Mouse (Mus musculus): ENCODE measurements around the gene Wdsub1. TPM values are rescaled to one million over a fixed set of nuclear protein-coding genes. Genes with fewer than 3 reads are reported as not detected.
A peak's percentile ranks its signal among the peaks of the same experiment; 100 is the strongest.
"Not testable (repeated sequence)": the region's sequence is repeated elsewhere in the genome, so short reads cannot be mapped to it uniquely, and the experiment has no call there.

Wdsub1 gene
- total RNA-seq (2021), result 10 to 100 TPM; 18.6 to 19.2 TPM
- long read RNA-seq, experiment 1, partial matches to known transcripts, result 5 of 24 reads
- long read RNA-seq, experiment 1, other reads (novel, unspliced or antisense), result 17 of 24 reads
- long read RNA-seq, experiment 2, partial matches to known transcripts, result 4 of 9 reads
- long read RNA-seq, experiment 2, other reads (novel, unspliced or antisense), result 4 of 9 reads

DNA sequence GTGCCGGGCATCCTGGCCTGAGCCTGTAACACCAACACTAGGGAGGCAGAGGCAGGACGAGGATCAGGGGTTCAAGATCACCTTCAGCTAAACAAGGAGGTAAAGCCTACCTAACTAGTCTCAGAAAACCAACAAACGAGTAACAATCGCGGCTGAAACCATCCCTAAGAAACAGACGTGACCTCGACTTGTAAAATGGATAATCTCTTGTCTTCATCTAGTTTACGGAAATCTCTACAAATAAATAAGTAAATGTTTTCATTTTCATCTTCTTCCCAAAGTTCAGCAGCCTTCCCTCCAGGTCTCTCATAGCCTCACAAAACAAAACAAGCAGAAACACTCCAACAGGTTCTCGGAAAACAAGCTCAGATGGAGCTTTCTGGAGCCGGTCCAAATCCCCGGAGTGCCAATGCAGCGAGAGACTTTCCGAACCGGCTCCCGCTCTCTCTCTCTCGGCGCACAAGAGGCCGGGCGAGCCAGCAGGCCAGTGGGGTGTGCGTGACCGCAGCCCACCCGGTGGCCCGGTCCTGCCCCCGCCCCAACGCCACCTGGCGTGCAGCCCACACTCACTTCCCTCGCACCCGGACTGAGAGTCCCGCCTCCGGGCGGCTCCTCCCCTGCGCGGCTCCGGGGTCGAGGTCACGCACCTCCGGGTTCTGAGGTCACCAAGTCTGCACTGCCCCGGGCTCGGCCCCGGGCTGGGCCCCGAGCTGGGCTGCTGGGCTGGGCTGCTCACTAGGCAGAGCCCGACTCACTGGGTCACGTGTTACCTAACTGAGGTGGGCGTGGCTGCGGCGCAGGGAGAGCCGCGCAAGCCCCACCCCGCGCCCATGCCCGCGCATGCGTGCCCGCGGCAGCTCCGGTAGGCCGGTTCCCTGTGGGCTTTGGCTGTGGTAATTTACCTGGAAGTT, at the start of gene Wdsub1:
Wdsub1 (minus strand) TSS at position 761 of the 911 bp plus-strand sequence.
- DNase-seq, result peak; percentile 92 to 97

DNA sequence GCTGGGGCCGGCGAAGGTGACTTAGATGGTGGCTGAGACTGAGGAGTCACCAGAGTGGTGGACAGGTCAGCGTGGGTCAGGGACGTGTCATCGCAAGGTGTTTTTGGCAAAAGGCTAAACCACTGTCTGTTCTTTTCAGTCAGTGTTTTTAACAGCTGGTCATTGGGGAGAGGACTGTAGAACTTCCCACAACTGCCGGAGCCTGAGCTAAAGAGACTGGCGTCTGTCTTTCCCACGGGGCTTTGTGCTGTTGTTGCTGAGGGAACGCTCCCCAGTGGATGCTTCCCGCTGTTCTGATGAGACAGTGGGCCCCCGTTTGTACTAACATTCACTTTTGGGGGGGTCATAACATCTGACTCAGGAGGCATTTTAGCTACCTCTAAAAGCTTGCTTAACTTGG, 31.2 kb upstream of the Wdsub1 start:
- DNase-seq, result no peak

DNA sequence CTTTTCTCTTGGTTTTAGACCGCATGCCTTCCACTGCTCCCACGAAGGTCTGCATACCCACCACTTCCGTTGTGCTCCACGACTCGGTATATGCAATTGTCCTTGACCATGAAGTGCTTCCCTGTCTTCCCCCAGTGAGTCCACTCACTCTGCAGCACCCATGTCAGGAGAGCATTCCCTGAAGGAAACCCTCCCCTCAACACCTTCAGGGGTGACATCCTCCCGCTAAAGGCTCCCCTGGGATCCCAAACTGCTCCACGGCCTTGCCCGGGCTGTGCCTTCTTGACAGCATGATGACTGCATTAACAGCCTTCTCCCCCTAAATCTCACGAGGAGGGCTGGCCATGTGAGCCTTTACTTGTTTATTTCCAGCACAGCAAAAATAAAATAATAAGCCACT, 25.7 kb upstream of the Wdsub1 start:
- no peak for DNase-seq

DNA sequence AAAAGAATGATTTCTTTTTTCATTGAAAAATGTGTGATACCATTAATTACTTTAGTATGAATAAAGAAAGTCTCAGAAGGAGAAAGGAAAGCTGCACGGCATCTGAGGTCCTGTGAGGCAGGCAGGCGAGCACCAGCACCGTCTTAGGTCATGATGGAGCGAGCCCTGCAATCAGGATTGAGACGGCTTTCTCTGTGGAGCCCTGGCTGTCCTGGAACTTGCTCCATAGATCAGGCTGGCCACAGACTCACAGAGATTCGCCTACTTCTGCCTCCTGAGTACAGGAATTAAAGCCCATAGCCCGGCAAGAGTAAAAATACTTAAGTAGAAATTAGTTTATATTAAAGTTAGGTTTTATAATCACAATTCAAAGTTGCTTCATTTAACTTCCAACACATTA, 21.6 kb upstream of the Wdsub1 start:
- DNase-seq, result no peak

DNA sequence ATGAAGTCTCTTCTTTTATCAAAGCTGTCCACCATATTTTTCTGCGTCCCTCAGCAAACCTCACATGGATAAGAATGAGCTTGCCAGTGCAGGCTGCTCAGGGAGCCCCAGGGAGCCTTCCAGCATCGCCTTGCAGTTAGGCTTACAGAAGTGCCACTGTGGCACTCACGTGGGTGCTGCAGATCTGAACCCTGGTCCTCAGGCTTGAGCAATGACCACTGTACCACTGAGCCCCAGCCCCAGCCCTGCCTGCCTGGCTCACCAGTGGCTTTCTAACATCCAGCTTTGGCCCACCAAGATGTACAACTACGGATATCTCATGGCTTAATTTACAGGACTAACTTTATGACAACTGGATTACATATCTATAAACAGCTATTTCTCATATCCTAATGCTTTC, 16.3 kb upstream of the Wdsub1 start:
- no peak for DNase-seq

DNA sequence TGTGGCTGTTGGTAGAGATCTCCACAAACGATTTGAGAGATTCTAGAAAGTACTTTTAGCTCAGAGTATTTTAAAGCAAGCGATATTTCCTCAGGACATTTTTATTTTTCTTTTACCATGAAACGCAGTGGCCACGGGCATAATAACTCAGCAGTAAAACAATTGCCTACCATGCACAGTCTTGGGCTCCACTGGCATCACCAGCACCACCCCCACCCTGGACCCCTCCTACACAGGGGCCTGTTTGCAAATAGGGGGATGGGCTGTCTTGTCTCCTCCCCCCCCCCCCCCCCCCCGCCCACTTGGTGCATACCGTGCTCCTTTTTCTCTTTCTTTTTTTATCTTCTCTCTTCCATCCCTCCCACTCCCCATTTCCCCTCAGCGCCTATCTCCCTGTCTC, 15.7 kb upstream of the Wdsub1 start:
- no peak for DNase-seq

DNA sequence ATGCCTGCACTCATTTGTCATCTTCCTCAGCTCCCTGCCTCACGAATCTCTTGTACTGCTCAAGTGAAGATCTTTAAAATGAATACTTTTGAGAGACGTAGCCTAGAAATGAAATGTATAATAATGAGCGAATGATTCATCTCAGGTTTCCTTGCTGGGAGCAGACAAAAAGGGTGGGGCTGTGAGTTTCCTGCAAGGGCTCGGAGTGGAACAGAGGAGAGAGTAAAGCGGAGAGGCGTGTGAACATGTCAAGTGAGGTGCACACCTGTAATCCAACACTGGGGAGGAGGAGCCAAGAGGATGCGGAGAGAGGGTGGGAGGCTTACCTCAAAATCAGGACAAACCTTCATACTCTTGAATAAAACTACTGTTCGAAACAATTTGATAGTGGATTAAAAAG, 14.4 kb upstream of the Wdsub1 start:
- DNase-seq, result no peak

DNA sequence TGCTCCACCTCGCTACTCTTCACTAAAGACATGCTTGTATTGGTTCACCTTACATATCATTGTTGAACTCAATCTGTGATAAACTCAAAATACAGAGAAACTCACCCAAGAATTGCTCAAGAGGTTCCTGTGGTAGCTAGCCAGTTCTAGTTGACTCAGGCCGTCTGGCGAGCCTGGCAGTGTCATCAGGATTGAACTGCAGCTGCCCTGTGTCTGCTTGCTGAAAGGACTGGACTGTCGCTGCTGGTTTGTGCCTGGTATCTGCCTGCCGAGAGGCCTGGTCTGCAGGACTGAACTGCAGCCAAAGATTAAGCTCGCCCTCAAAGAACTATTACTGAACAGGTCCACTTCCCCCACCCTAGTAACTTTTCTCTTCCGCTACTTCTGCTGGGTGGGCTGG, 14.0 kb upstream of the Wdsub1 start:
- DNase-seq, result peak; percentile 14 to 22

DNA sequence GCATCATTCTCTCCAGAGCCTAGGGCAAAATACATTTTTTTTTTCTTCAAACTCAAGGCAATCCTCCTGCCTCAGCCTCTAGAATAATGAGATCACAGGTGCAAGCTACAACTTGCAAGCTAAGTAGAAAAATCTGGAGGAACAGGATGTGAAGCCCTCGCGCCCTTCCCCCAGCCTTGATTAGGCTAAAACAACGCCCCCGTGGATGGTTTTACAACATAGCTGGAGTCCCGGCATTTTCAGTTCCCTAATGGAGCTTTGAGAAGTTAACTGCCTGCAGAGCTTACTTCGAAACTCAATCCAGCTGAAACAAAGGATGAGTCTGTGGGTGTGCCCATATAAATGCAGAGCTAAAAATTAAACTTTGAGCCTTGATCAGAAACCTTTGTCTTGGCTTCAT, 7.3 kb upstream of the Wdsub1 start:
- peak in 1 of 2 experiments; percentile 40 for DNase-seq

DNA sequence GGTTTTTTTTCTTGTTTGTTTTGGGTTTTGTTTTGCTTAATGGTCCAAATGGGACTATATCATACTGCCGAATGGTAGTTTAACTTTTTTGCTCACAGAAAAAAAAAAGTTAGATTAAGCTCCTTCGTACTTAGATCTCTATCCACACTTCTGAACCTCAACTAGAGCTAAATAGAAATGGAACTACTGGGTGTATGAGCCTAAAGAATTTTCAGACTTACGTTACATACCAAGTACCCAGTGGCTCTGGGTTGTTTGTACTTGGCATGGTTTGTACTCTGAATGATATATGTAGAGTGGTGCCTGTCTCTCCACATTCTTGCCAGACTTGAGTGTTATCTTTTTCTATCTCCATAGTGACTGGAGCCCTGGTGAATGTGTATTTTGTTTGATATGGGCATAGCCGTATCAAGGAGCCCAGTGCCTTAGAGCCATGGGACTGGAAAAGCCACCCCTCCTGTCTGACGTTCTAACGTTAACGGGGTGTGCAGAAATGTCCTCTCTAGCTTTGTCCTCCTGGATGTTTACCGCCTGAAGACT, 421 bp upstream of the Wdsub1 start:
- DNase-seq, result peak in 1 of 2 experiments; percentile 18

DNA sequence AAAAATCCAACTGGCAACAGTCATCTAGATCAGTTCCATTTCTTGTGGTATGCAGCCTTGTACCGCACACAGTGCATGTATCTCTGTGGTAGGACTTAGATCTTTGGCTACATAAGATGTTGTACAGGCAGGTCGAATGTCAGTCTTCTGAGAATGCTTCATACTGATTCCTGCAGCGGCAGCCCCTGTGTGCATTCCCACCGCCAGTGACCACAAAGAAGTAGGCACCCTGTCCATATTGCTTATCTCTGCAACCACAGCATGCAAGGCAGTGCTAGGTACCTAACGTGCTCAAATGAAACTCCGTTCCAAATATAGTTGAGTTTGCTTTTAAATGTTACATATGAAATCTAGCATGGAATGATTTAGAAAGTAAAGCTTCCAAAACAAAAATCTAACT, 987 bp downstream of the Wdsub1 start:
- DNase-seq, result no peak

DNA sequence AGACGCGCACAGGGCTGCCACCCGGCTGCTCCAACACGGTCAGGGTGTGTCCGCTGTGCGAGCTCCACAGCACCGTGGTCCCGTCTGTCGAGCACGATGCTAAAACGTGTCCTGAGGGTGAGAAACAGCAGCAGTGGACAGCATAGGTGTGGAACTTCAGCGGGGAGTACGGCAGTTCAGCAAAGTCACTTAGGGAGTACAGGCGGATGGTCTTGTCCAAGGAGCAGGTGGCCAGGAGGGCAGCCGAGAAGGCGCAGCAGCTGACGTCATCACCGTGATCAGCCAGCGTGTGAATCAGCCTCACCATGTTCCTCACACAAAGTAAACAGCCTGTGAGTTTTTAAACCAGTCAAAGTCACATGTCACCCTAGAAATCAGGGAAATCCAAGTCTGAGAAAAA, 4.2 kb downstream of the Wdsub1 start:
- DNase-seq, result no peak

DNA sequence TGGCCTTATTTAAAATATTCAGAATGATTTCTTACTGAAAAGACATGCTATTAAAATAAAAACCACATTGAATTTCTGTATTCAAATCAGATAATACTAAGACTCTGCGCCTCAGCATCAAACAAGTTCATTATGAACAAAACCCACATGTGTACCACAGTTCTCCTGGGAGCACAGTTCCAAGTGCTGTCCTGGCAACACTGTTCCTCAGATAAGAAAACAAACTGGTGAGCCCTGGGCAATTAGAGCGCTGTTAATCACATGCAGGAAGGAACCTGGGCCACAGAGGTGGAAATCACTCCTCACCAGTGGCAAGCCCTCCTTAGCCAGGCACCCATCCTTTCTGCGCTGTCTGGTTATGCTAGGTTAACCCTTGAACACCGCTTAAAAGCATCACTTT, 5.1 kb downstream of the Wdsub1 start:
- no peak for DNase-seq

DNA sequence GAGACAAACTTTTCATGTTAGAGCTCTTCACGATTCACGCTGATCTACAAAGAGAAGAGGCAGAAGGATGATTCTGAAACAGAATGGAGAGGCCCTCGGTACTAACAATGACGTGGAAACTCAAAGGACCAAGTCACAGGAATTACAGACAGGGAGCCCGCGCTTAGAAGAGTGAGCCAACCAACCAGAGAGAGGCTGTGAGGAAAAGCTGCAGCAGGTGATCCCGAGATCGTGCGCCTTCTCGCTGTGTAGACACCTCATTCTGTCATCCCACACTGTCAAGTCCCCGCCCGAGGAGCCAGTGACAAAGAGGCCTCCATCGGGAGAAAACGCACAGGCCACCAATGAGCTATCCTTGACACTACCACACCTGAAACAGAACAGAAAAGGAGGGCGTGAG, 5.9 kb downstream of the Wdsub1 start:
- no peak for DNase-seq

DNA sequence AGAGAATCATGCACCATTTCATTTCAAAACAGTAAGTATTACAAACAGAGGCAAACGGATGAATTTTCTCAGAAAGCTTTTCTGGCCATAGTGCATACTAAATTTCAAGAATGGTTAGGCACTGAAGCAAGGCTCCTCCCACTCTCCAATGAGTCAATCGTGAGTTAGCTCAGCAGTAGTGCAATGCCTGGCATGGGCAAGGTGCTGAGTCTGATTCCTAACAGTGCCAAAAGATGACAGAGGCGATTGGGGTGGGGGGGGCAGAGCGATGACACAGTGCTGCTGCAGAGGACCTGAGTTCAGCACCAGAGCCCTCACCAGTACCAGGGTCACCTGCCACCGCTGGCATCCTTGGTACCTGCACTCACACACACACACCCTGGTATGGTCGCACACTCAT, 11.9 kb downstream of the Wdsub1 start:
- DNase-seq, result no peak

DNA sequence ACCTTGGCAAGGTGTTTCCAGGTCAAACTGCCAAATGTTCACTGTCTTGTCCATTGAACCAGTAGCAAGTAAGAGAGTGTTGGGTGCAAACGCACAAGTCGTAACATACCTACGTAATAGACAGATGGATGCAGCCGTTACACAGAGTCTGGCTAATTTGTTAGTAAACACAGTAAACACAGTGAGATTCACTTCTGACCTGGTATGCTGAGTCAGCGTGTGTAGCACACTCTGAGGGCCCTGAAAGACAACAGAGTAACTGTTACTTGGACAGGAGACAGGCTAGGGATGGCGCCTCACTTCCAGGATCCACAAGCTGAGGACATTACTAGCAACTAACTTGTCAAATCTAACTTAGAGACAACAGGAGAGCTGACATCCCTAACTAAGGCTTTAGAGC, 19.8 kb downstream of the Wdsub1 start:
- DNase-seq, result no peak

DNA sequence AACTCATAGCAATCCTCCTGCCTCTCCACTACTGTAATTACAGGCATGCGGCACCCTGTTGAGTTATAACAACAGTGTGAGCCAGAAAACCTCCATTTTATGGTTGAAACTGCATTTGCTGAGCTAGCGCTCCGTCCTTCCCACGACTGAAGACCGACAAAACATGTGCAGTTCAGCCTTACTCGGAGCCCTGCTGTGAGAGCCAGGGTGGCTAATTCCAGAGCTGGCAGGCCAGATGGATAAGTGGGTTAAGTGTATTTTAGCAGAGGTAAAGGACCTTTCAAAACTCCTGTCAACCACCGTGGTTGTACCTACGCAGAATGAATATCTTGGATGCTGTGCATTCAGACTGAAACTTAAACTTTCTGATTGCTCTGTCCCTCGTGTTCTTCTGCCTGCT, 28.0 kb downstream of the Wdsub1 start:
- DNase-seq, result no peak

DNA sequence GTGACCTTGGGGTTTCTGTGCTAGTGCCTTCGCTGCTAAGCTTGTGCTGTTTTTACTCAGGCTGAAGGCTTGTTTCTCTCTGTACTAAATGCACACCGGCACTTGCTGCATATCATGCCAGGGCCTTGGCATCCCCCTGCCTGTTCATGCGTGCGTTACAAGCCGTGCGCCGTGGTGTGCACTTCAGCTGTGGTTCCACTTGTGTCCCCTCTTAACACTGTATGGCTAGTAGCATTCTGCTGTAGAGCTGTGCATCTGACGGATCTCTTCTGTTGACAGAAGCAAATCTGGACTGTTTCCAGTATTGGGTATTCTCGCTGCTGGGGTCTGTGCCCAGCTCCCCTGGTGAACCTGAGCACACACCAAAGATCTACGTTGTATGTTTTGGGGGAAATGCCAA, 28.8 kb downstream of the Wdsub1 start:
- no peak for DNase-seq

DNA sequence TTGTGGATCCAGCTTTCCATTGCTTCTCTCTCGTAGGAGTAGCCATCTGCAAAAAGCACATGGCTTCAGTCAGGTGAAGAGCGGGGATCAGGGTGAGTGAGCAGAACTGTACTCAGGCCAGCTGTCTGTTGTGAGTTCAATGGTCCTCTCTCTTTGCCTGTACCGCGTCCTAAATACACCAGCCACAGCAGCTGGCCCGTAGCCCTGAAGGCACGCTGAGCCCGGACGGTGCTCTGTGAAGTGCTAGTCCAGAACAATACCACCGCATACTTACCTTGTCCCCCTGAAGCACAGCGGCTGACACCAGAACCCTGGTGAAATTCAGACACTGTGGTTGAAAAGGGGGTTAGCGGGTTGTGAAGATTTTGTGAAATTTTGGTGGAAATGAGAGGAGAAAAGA, 29.5 kb downstream of the Wdsub1 start:
- no peak for DNase-seq

DNA sequence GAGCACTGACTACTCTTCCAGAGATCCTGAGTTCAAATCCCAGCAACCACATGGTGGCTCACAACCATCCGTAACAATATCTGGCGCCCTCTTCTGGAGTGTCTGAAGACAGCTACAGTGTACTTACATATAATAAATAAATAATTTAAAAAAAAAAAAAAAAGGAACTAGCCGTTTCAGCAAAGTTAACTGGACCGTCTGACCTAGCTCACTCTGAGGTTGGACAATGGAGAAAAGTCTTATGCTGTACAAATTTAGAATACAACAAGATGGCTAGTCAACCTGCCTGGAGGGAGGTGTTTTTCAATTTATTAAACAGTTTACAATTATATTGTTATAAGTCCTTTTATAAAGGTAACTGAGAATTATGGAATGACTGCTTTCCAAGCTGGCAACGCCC, 30.5 kb downstream of the Wdsub1 start:
- DNase-seq, result not testable (repeated sequence)

DNA sequence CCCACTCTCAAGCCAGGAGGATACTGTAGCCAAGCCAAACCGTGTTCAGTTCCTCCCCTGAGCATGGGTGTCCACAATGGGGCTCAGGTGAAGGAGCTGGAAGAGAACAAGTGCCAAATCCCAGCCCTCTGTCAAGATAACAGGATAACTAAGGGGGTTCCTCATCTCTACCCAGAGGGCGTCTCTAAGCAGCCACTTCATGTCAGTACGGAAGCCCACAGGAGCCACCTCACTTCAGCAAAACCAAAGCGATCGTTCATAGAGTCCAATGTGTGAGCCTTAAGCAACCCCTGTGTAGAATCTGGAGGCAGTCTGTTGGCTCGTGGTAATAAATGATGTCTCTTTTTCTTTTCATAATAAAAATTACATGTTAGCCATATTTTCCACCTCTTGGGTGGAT, 38.5 kb downstream of the Wdsub1 start:
- DNase-seq, result no peak

DNA sequence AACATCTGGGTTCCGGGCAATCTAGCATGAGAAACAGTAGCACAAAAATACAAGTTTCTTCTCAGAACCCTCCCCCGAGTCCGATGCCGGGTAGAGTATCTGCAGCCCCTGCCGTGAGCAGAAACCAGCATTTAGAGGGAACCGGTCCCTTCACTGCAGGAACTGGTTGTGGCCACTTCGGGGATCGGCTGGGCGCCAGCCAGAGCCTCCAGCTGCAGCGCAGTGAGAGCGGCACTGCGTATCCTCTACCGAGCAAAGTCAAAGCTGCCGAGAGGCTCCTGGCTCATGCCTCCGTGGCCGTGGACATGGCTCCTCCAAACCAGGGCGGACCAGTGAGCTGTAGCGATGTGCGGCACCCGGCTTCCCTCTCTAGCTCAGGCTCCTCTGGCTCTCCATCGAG, 39.2 kb downstream of the Wdsub1 start:
- DNase-seq, result no peak

DNA sequence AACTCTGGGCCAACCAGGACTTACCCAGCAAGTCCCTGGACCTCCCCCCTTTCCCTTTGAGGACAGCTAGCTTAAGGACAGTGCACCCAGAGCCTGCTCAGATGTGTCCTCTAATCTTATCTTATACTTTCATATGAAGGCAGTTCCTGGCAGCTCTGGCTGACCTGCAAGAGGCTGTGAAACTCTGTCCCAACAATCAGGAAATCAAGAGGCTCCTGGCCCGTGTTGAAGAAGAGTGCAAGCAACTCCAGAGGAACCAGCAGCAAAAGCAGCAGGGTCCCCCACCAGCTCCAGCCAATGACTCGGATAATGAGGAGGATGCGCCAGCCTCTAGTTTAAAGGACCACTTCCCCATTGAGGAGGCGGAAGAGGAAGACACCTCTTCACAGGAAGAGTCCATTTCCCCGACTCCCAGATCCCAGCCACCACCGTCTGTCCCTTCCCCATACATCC, 39.8 kb downstream of the Wdsub1 start:
- no peak for DNase-seq

DNA sequence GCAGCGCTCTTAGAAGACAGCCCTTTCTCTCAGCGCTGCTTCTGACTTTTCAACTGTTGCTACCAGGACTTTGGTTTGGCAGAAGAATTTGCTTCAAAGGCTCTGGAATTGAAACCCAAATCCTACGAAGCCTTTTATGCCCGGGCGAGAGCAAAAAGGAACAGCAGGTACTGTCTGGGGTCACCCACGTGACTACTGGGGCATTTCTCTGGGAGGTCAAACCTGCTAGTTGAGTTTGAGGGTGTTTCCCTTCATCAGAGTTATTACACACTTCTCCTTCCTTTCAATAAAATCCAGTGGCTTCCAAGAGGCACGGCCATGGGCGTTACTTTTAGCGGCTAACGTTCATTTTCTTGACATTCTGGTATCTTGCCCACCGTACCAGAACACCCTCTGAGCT, 40.4 kb downstream of the Wdsub1 start:
- no peak for DNase-seq

Measured in heart, adult 18-20 months (tissue).